Mouse (Mus musculus): ENCODE measurements at regions not wholly inside any gene's neighbourhood (a gene's known extent, or its start where the extent isn't known, plus 50 kb on each side); places are given as distances from the start of the nearest gene placed in this dataset.

DNA sequence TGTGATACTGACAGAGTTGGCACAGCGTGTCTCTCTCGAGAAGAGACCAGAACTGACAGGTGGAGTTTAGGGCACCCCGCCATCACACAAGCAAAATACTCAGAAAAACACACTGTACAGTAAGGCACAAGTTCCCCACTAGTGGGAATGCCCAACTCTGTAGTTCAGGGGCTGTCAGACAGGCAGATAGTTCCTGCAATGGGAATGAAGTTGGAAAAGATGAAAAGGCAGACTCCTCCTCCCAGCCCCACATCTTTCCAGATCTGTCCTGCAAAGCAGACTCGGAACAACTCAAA lies 162.5 kb downstream of the Clic5 start:
- TF ChIP-seq CTCF (conservative IDR thresholded peaks at IDR 0.05 in 1 of 2, IDR thresholded peaks at IDR 0.05 in 1 of 2; ENCODE audit: low read depth in 2 of 2, low read length in 2 of 2) (no peak), MAFK (IDR thresholded peaks at IDR 0.05; ENCODE audit: insufficient replicate concordance, low read length) (no peak), POLR2A (IDR thresholded peaks at IDR 0.05; ENCODE audit: low read depth, low read length) (no peak), NELFE (IDR thresholded peaks at IDR 0.05; ENCODE audit: low read depth, low read length) (no peak), MAX (IDR thresholded peaks at IDR 0.05; ENCODE audit: low read length) (no peak), BHLHE40 (IDR thresholded peaks at IDR 0.05; ENCODE audit: low read depth, low read length) (no peak), TBP (conservative IDR thresholded peaks at IDR 0.05; ENCODE audit: low read depth, low read length) (no peak)
